Mouse (Mus musculus) mouse embryonic stem cell (cell line): ENCODE data around the gene Dab2ip.

ENCODE experiments used
- in situ Hi-C, 2 experiments: fragments of 300-500 bp; cut with MboI; formaldehyde crosslinking; loops; 1 replicate in 1 of 2; 3 replicates in 1 of 2; pipeline ENCODE4 v1.14.3; 2019 to 2020; ENCODE audit warnings: low sequenced_read_pairs in 2 of 2, low pct_unique_long_range_greater_than_20kb in 1 of 2, mixed read lengths in 1 of 2; ENCODE audit not compliant: unreplicated experiment in 1 of 2

The Dab2ip gene

DNA sequence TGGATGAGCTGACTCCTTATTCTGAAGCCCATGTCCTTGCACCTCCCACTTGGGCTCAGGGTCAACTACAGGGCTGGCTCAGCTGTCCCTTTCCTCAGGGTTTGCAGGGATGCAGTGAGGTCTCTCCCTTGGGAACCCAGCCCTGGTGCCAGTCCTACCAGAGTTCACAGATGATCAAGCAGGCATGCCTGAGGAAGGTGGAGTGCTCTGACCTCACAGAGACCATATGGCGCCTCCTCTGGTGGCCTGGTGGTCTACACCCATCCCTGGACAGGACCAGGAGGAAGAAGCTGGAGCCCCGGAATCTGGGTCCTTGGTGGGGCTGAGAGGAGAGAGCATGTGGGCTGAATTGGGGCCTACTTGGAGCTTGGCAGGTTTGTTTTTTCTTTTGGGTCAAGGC is 57.9 kb downstream of the Dab2ip start:
- in situ Hi-C loops: no loop called here

DNA sequence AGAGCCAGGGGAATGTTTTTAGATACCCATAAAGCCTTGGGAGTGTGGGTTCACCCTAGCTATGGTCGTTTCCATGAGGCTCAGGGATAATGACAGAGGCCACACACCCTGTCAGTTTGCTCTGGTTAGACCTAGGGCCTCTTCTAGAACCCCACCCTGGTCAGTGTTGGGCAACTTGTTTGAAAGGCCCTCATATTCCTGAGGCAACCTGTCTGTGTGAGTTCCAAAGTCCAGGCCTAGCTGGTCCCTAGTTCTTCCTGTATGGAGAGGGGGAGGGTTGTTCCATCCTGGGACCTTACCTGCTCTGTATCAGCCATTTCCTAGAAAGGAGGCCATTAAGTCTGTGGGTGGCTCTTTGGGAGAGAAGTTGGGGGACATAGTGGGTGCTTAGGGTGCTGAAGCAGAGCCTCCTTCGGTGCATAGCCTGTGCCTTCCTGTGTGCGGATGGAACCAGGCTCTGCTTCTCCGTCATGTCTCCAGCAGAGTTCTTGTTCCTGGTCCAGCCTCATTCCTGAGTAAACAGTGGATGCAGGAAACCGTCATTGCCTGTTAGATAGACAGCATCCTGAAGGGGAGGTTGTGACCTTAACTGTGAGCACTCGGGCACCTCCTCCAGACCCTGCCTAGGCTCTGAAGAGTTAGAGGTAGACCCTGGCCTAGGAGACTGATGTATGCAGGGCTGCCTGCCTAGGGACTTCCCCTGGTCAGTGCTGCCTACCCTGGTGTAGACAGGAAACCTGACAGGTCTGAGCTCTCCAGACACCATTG is 59.0 kb downstream of the Dab2ip start:
- in situ Hi-C loops: no loop called here

DNA sequence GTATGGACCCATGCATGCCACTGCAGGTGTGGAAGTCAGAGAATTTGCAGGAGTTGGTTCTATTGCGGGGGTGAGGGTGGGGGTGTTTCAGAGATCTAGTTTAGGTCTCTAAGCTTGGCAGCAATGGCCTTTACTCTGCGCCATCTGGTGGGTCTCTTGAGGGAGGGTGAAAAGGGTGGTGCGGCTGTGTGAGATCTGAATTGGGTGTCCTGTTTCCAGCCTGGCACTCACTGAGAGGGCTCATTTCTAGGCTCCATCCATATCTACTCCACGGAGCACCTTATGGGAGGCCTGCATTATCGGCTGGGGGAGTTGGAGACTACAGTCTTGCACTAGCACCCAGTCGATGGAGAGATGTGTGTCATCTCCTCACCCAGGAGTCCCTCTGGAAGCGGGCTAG is 60.9 kb downstream of the Dab2ip start:
- in situ Hi-C loops: no loop called here

- in situ Hi-C loops: no loop called here
These were observed 61.5 kb downstream of the Dab2ip start for GRCm38 (mm10) chr2:35619532-35619931.

- in situ Hi-C loops: no loop called here
These were observed 62.5 kb downstream of the Dab2ip start for GRCm38 (mm10) chr2:35620364-35621224.

- in situ Hi-C loops: no loop called here
These were observed 63.1 kb downstream of the Dab2ip start for GRCm38 (mm10) chr2:35621225-35621519.

GRCm38 (mm10) chr2:35621796-35622195 is 63.7 kb downstream of the Dab2ip start:
- in situ Hi-C loops: no loop called here

DNA sequence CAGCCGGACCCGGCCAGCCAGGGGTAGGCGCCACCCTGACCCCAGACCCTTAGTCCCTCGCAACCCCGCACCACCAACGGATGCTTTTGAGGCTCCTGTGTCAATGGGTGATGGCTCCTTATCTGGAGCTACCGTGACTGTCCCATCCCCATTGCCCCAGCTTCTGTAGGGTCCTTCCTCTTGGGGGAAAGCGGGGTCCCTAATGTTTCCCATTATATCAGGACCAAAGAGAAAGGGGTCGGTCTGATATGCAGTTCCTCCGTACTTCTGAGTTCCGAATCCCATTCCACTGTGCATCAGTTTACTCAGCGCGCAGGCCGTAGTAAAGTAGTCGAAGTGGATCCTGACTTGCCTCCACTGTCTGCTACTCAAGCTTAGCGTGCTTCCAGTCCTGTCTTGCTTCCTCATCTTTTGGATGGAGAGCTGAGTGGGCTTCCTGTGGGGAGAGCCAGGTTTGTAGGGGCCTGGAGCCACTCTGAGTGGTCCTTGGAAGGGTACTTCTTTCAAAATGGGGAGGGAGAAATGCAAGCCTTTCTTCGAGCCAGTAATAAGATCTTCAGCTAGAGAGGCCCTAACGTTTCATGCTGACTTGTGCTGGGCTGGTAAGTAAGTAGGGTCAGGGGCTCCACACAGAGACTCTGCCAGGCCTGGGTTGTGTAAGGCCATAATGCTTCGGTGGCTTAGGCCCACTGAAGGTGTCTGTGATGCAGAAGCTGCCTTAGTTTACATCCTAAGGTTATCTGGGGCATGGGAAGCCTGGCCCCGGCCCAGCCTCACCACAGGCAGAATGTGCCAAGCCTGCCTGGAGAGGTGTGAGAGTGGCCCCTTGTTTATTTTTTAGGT is 64.4 kb downstream of the Dab2ip start:
- in situ Hi-C loops: no loop called here

DNA sequence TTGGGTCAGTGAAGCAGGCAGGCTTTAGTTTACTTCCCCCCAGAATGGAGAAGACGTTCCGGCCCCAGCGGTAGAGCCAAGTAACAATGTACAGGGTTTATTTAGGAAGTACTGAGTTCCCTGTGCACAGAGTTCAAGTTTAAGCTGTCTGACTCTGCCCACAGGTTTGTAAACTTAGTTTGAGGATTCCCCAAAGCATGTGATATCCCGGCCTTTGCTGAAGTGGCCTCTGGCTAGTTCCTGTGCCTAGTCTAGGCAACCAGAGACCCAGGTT is 65.0 kb downstream of the Dab2ip start:
- in situ Hi-C loops: no loop called here

- in situ Hi-C loops: no loop called here
These were observed 65.5 kb downstream of the Dab2ip start for GRCm38 (mm10) chr2:35623431-35624148.

GRCm38 (mm10) chr2:35624380-35625006 is 66.4 kb downstream of the Dab2ip start:
- in situ Hi-C loops: no loop called here

DNA sequence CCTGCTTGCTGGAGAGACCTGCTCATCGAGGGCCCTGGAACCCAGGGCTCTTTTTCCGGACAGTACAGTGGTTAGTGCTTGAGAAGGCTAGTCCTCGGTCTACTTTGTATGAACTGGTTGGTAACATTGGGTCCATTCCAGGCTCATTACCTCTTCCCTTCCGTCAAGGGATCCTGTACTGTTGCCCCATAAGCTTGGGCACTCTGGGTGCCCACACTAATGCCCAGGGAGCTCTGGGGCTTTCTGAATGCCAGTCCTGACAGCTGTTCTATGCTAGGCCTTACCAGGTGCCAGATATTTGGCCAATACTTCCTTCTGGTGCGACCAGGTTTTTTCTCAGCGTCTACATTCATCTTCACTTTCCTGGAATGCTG is 66.9 kb downstream of the Dab2ip start:
- in situ Hi-C loops: no loop called here

- in situ Hi-C loops: no loop called here
These were observed 67.5 kb downstream of the Dab2ip start for GRCm38 (mm10) chr2:35625526-35625925.

DNA sequence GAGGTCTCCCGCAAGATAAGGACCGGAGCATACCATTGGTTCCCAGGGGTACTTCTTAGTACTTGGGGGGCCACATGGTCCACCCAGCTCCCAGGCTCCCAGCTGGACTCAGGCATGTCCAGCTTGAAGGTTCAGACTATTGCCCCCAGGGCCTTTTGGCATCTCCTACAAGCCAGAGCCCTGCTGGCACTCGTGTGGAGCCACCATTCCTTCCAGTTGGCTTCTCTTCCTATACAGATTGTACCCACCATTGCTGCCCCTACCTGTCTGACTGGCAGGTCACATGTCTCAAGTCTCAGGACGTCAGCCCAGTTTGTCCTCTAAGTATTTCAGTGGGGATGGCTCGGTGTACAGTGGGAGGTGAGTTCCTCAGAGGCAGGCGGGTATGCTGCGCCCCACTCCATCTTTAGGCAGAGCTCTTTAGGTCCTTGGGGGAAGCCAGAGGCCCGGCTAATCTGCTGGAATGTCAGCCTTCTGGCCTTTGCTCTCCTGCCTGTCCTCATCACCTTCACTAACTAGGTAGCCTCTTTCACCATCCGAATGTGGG is 68.2 kb downstream of the Dab2ip start:
- in situ Hi-C loops: no loop called here

GRCm38 (mm10) chr2:35627298-35627898 is 69.3 kb downstream of the Dab2ip start:
- in situ Hi-C loops: no loop called here

GRCm38 (mm10) chr2:35628052-35628451 is 70.0 kb downstream of the Dab2ip start:
- in situ Hi-C loops: no loop called here

- in situ Hi-C loops: no loop called here
These were observed 70.6 kb downstream of the Dab2ip start for GRCm38 (mm10) chr2:35628656-35629055.

GRCm38 (mm10) chr2:35629126-35629525 is 71.1 kb downstream of the Dab2ip start:
- in situ Hi-C loops: no loop called here
